Mouse (Mus musculus): Measurements from ENCODE around the gene Washc3.

Gene Washc3

GRCm38 (mm10) chr10:88252121-88252862, 51.4 kb downstream of the Washc3 start:
- in situ Hi-C loops (cut with MboI; ENCODE audit: low sequenced_read_pairs) = no loop called here

DNA sequence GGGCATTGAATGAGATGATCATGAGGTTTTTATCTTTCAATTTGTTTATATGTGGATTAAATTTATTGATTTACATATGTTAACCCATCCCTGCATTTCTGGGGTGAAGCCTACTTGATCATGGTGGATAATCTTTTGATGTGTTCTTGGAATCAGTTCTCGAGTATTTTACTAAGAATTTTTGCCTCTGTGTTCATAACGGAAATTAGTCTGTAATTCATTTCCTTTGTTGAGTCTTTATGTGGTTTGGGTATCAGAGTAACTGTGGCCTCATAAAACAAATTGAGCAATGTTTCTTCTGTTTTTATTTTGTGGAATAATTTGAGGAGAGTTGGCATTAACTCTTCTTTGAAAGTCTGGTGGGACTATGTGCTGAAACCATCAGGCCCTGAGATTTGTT, 54.7 kb downstream of the Washc3 start:
- in situ Hi-C loops (cut with MboI; ENCODE audit: low sequenced_read_pairs) = no loop called here

GRCm38 (mm10) chr10:88260309-88260708, 59.4 kb downstream of the Washc3 start:
- in situ Hi-C loops (cut with MboI; ENCODE audit: low sequenced_read_pairs) = no loop called here

- in situ Hi-C loops (cut with MboI; ENCODE audit: low sequenced_read_pairs) = no loop called here
These were observed 60.3 kb downstream of the Washc3 start for GRCm38 (mm10) chr10:88261186-88261585.

- in situ Hi-C loops (cut with MboI; ENCODE audit: low sequenced_read_pairs) = no loop called here
These were observed 62.5 kb downstream of the Washc3 start for GRCm38 (mm10) chr10:88263383-88263782.

DNA sequence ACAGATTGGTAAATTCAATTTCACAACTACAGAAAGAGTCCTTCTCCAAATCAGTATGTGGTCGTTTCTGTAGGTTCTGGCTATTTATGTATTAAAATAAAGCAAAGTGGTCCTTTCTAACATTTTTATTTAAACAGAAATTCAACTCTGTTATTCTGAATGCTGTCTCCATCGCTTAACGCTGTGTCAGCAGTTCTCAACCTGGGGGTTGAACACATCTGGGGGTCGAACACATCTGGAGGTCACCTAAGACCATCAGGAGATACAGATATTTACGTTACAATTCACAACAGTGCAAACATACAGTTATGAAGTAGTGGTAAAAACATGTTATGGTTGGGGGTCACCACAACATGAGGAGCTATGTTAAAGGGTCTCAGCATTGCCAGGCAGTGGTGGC, 73.2 kb downstream of the Washc3 start:
- in situ Hi-C loops (cut with MboI; ENCODE audit: low sequenced_read_pairs) = no loop called here

- in situ Hi-C loops (cut with MboI; ENCODE audit: low sequenced_read_pairs) = no loop called here
These were observed 80.8 kb downstream of the Washc3 start for GRCm38 (mm10) chr10:88281699-88282098.

DNA sequence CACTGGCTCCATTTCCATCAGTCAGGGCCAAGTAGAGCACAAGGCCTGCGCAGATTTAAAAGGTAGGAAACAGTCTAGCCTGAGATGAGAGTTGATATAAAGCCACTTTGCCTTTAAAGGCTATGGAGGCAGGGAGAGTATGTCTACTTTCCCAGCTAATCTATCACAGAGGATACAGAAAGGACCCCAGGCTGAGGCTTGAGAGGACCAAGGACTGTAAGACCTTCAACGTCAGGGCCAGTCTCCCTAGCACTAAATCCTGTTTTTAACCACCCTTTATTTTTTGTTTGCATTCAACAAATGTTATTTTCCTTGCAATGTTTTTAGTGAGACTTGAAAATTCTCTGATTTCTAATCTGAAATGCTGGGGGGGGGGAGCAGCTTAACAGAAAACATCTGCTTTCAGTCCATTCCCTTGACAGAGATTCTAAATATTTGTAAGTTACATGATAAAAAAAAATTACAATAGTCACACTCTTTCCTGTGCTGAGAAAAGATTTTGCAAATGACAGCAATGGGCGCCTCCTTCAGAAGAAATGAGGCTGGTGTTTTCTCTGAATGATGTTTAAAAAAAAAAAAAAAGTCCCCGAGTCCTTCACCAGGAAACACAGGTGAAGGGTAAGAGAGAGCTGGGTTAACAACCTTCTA, 83.6 kb downstream of the Washc3 start:
- in situ Hi-C loops (cut with MboI; ENCODE audit: low sequenced_read_pairs) = no loop called here

DNA sequence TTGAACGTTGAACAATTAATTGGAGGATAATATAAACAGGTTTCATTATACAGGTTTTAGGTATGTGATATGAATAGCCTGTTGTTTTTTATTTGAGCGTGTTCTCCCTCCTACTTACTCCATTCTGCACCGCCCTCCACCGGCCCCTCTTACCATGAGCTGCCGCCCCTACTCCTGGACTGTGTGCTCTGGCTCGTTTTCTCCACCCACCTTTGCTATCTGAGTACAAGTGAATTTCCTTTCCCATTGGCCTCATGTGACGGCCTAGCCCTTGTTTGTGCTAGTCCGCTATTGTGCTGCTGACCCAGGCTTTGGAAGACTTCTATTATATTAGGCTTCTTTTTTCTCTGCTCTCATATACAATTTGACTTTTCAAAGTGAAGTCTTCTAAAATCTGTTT, 86.4 kb downstream of the Washc3 start:
- in situ Hi-C loops (cut with MboI; ENCODE audit: low sequenced_read_pairs) = no loop called here

GRCm38 (mm10) chr10:88288061-88288460, 87.2 kb downstream of the Washc3 start:
- in situ Hi-C loops (cut with MboI; ENCODE audit: low sequenced_read_pairs) = no loop called here

DNA sequence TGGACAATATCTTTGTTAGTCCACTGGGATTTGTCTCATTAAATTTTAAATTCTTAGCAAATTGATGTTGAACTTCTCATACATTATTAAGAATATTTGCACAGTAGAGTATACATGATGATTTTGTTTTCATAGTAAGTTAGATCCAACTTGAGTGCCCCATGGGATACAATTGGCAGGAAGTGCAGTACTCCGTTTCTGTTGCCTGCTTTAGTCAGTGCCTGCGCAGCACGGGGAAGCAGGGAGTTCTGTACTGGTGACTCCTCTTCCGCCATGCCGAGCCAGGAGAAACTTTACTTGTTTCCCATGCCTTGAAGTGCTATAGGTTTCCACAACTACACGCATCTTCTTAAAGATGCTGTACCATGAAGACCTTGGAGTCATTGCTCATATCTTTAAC, 94.2 kb downstream of the Washc3 start:
- in situ Hi-C loops (cut with MboI; ENCODE audit: low sequenced_read_pairs) = no loop called here

All from CH12F3 (cell line).